Mouse (Mus musculus): Measurements from ENCODE around the gene Src. TPM values are rescaled to one million over a fixed set of nuclear protein-coding genes. Genes with fewer than 3 reads are reported as not detected.
A peak's percentile ranks its signal among the peaks of the same experiment; 100 is the strongest.

Gene Src
- polyA plus RNA-seq, 1 experiment from 2014 or later = 23.9 TPM

DNA sequence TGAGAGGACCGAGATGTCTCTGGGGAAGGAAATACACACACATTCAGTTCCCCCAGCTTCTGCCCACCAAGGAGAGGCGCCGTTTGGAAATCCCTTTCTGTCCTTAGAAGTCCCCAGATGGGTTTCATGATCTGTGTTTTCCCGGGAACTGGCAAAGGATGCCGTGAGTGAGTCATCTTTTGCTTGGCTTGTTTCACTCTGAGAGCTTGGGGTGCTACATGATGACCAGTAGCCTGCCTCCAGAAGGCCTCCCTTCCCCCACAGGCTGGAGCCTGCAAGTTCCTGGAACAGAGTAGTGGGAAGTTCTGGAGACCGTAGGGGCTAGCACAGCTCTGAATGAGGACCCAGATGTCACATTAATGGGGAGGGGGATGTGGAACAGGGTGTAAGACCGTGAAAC lies 10.6 kb upstream of the Src start:
- Histone ChIP-seq H3K27me3 (replicated peaks; ENCODE audit: control insufficient read depth, insufficient read depth, low read length) (no peaks in the 10 kb centered on the region), H3K4me1 (replicated peaks; ENCODE audit: control insufficient read depth, insufficient read depth, low read length) (no peaks in the 10 kb centered on the region), H3K4me2 (replicated peaks; ENCODE audit: low read depth) (no peak overlapping the region), H3K9ac (ENCODE audit: low read depth, low read length) (no peak overlapping the region), H3K9me3 (ENCODE audit: control insufficient read depth) (no peaks in the 10 kb centered on the region), H3K36me3 (ENCODE audit: control insufficient read depth, insufficient read depth) (no peaks in the 10 kb centered on the region), H3K27ac (ENCODE audit: low read depth, low read length) (no peak overlapping the region), H3K4me3 (ENCODE audit: low read depth, low read length) (no peak overlapping the region)
- no peak for TF ChIP-seq CTCF (IDR thresholded peaks at IDR 0.05; ENCODE audit: low read depth)
- 80% methylated on average over 7 of the region's 7 CpGs for WGBS
- ATAC-seq = no peak

DNA sequence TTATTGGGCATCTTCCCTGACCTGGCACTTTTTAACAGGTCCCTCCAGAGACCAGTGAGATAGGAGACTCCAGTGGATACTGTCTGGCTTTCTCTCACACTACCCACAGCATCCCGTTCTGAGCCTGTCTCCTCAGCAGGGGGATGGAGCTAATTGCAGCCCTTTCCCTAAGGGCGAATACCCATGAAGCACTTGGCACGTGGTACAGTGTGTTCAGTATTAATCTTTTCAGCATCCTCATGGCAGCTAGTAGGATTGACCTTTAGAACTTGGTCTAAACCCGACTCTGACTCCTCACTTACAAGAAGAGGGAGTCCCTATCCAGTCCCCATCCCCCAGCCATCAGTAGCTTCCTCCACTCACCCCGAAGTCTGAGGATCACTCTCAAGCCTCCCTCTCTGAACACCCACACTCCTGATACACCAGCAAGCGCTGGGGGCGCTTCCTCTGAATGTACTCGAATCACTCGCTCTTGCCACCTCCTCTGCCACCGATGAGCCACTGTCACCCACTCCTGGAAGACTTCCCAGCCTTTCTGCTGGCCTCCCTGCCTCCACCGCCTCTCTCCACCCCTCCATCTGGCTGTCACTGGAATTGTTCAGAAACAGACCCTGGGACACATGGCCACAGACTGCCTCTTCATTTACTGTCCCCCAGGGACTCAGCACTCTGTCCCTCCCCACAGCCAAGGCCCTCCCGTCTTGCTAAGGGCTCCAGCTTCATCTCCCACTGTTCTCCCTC lies 8.3 kb upstream of the Src start:
- H3K4me2 ChIP-seq (replicated peaks; ENCODE audit: low read depth) = no peak overlapping the region
- no peaks in the 10 kb centered on the region for H3K36me3 ChIP-seq (ENCODE audit: control insufficient read depth, insufficient read depth)
- ATAC-seq = no peak
- H3K4me3 ChIP-seq (ENCODE audit: low read depth, low read length) = no peak overlapping the region
- no peaks in the 10 kb centered on the region for H3K9me3 ChIP-seq (ENCODE audit: control insufficient read depth)
- TF ChIP-seq CTCF (IDR thresholded peaks at IDR 0.05; ENCODE audit: low read depth) = no peak
- no peaks in the 10 kb centered on the region for H3K4me1 ChIP-seq (replicated peaks; ENCODE audit: control insufficient read depth, insufficient read depth, low read length)
- WGBS = 78% methylated on average over 12 of the region's 12 CpGs
- no peaks in the 10 kb centered on the region for H3K27me3 ChIP-seq (replicated peaks; ENCODE audit: control insufficient read depth, insufficient read depth, low read length)
- no peak overlapping the region for H3K9ac ChIP-seq (ENCODE audit: low read depth, low read length)
- no peak overlapping the region for H3K27ac ChIP-seq (ENCODE audit: low read depth, low read length)

DNA sequence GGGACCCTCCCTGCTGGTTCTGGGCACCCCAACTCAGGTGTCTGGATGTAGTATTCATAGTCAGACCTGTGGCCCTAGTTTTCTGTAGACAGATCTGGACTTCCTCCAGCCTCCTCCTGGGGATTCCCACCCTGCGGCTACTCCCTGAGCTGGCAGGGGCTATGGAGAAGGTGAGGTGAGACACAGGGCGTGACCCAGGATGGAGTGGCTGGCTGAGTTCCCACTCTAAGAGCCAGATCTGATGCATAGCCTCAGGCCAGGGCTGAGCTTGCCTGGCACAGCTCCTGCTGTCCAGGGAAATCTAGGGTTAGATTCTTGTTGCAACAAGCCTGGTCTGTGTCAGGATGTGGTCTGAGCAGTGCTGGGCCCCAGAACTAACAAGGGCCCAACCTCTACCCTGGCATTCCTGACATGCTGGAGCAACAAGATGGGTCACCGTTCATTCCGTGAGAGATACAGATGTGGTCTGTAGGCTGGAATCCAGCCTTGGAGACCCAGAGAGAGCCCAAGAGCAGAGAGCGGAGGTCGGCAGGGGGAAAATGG lies 7.0 kb upstream of the Src start:
- H3K27me3 ChIP-seq (replicated peaks; ENCODE audit: control insufficient read depth, insufficient read depth, low read length) = no peaks in the 10 kb centered on the region
- no peak overlapping the region for H3K4me3 ChIP-seq (ENCODE audit: low read depth, low read length)
- H3K4me1 ChIP-seq (replicated peaks; ENCODE audit: control insufficient read depth, insufficient read depth, low read length) = no peaks in the 10 kb centered on the region
- no peak for ATAC-seq
- H3K27ac ChIP-seq (ENCODE audit: low read depth, low read length) = no peak overlapping the region
- no peaks in the 10 kb centered on the region for H3K36me3 ChIP-seq (ENCODE audit: control insufficient read depth, insufficient read depth)
- TF ChIP-seq CTCF (IDR thresholded peaks at IDR 0.05; ENCODE audit: low read depth) = no peak
- no peaks in the 10 kb centered on the region for H3K9me3 ChIP-seq (ENCODE audit: control insufficient read depth)
- H3K9ac ChIP-seq (ENCODE audit: low read depth, low read length) = no peak overlapping the region
- H3K4me2 ChIP-seq (replicated peaks; ENCODE audit: low read depth) = no peak overlapping the region
- WGBS = 91% methylated on average over 6 of the region's 6 CpGs

- Histone ChIP-seq H3K36me3 (ENCODE audit: control insufficient read depth, insufficient read depth) (no peaks in the 10 kb centered on the region), H3K9me3 (ENCODE audit: control insufficient read depth) (no peaks in the 10 kb centered on the region), H3K27me3 (replicated peaks; ENCODE audit: control insufficient read depth, insufficient read depth, low read length) (no peaks in the 10 kb centered on the region), H3K9ac (ENCODE audit: low read depth, low read length) (no peak overlapping the region), H3K4me3 (ENCODE audit: low read depth, low read length) (no peak overlapping the region), H3K27ac (ENCODE audit: low read depth, low read length) (0 out of 2 replicates have a peak overlapping the region, but pooled peaks have one; percentile 50), H3K4me1 (replicated peaks; ENCODE audit: control insufficient read depth, insufficient read depth, low read length) (no peaks in the 10 kb centered on the region), H3K4me2 (replicated peaks; ENCODE audit: low read depth) (no peak overlapping the region)
- WGBS = 37% methylated on average over 7 of the region's 7 CpGs
- ATAC-seq = peak; percentile 71
- no peak for TF ChIP-seq CTCF (IDR thresholded peaks at IDR 0.05; ENCODE audit: low read depth)
Measured at GRCm38 (mm10) chr2:157412497-157412896, 5.7 kb upstream of the Src start.

GRCm38 (mm10) chr2:157417229-157417628 lies 1.0 kb upstream of the Src start:
- Histone ChIP-seq H3K9ac (ENCODE audit: low read depth, low read length) (no peak overlapping the region), H3K9me3 (ENCODE audit: control insufficient read depth) (no peaks in the 10 kb centered on the region), H3K4me2 (replicated peaks; ENCODE audit: low read depth) (no peak overlapping the region), H3K27ac (ENCODE audit: low read depth, low read length) (no peak overlapping the region), H3K4me1 (replicated peaks; ENCODE audit: control insufficient read depth, insufficient read depth, low read length) (0 out of 2 replicates have a peak, but pooled peaks cover 4% of the 10 kb centered on the region), H3K27me3 (replicated peaks; ENCODE audit: control insufficient read depth, insufficient read depth, low read length) (no peaks in the 10 kb centered on the region), H3K4me3 (ENCODE audit: low read depth, low read length) (no peak overlapping the region), H3K36me3 (ENCODE audit: control insufficient read depth, insufficient read depth) (no peaks in the 10 kb centered on the region)
- 62% methylated on average over 6 of the region's 6 CpGs for WGBS
- no peak for ATAC-seq
- TF ChIP-seq CTCF (IDR thresholded peaks at IDR 0.05; ENCODE audit: low read depth) = no peak

GRCm38 (mm10) chr2:157418609-157419071 lies 396 bp downstream of the Src start:
- Histone ChIP-seq H3K27ac (ENCODE audit: low read depth, low read length) (peak overlapping the region; percentile 74), H3K4me3 (ENCODE audit: low read depth, low read length) (no peak overlapping the region), H3K27me3 (replicated peaks; ENCODE audit: control insufficient read depth, insufficient read depth, low read length) (no peaks in the 10 kb centered on the region), H3K9ac (ENCODE audit: low read depth, low read length) (peak overlapping the region; percentile 27; the same call in 1 of the 2 replicates), H3K36me3 (ENCODE audit: control insufficient read depth, insufficient read depth) (no peaks in the 10 kb centered on the region), H3K9me3 (ENCODE audit: control insufficient read depth) (no peaks in the 10 kb centered on the region), H3K4me2 (replicated peaks; ENCODE audit: low read depth) (peak overlapping the region; percentile 51), H3K4me1 (replicated peaks; ENCODE audit: control insufficient read depth, insufficient read depth, low read length) (0 out of 2 replicates have a peak, but pooled peaks cover 8% of the 10 kb centered on the region)
- ATAC-seq = no peak
- no peak for TF ChIP-seq CTCF (IDR thresholded peaks at IDR 0.05; ENCODE audit: low read depth)
- 7% methylated on average over 7 of the region's 7 CpGs for WGBS

Data from intestine, postnatal 0 days (tissue).